Mouse (Mus musculus): ENCODE measurements around the gene Gga3. TPM values are rescaled to one million over a fixed set of nuclear protein-coding genes. Genes with fewer than 3 reads are reported as not detected.

The Gga3 gene
- polyA plus RNA-seq, 1 experiment, result 102 TPM

DNA sequence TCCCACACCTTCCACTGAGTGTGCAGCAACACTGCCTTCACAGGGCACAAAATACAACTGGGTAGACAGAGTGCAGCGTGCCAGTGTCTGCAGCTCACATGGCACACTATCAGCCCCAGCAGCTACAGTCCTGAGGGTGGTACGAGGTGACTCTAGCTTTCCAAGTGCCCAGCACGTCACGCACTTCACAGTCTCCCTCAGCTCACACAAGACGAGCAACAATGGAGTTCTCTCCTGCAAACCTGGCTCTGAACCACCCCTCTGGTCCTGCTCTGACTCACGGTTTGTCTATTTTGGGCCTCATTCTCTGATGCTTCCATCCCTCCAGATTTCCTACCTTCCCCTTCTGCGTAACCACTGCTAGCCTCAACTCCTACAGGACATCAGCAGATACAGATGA lies 4.1 kb downstream of the Gga3 start:
- Histone ChIP-seq H3K36me3 (ENCODE audit: control insufficient read depth, insufficient read depth, low read length) (peaks cover 8% of the 10 kb centered on the region; the same call in 1 of the 2 replicates), H3K4me3 (ENCODE audit: control insufficient read depth, insufficient read depth, low read length) (no peak overlapping the region), H3K27me3 (ENCODE audit: control insufficient read depth, insufficient read depth, low read length) (no peaks in the 10 kb centered on the region), H3K4me1 (replicated peaks; ENCODE audit: control insufficient read depth, insufficient read depth, low read length) (peaks cover 17% of the 10 kb centered on the region), H3K27ac (ENCODE audit: control insufficient read depth, insufficient read depth, low read length) (no peak overlapping the region)
- DNase-seq, result no peak
- no peak for TF ChIP-seq CTCF (IDR thresholded peaks at IDR 0.05; ENCODE audit: borderline replicate concordance, control insufficient read depth, extremely low read depth, insufficient read depth, low read length, poor library complexity)
- no peak for TF ChIP-seq POLR2A (IDR thresholded peaks at IDR 0.05; ENCODE audit: control insufficient read depth, extremely low read depth, insufficient read depth, low read length, poor library complexity)
- 96% methylated on average over 7 of the region's 7 CpGs for WGBS

DNA sequence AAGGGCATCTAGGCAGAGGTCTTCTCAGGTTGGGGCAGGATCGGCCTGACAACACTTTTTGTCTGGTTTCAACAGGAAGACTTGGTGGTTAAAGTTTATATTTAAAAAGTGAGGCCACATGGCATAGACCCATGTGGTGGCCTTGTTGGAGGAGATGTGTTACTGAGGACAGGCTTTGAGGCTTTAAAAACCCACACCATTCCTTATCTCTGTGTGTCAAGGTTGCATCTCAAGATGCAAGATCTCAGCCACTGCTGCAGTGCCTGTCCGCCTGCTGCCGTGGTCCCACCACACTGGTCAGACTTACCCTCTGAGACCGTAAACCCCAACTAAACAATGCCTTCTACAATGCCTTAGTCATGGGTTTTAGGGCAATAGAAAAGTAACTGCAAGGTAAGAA lies 5.5 kb downstream of the Gga3 start:
- H3K4me1 ChIP-seq (replicated peaks; ENCODE audit: control insufficient read depth, insufficient read depth, low read length), result peaks cover 12% of the 10 kb centered on the region
- 56% methylated on average over 4 of the region's 4 CpGs for WGBS
- no peak for TF ChIP-seq POLR2A (IDR thresholded peaks at IDR 0.05; ENCODE audit: control insufficient read depth, extremely low read depth, insufficient read depth, low read length, poor library complexity)
- no peak for TF ChIP-seq CTCF (IDR thresholded peaks at IDR 0.05; ENCODE audit: borderline replicate concordance, control insufficient read depth, extremely low read depth, insufficient read depth, low read length, poor library complexity)
- peaks cover 21% of the 10 kb centered on the region for H3K36me3 ChIP-seq (ENCODE audit: control insufficient read depth, insufficient read depth, low read length)
- H3K27ac ChIP-seq (ENCODE audit: control insufficient read depth, insufficient read depth, low read length), result no peak overlapping the region
- H3K4me3 ChIP-seq (ENCODE audit: control insufficient read depth, insufficient read depth, low read length), result no peak overlapping the region
- H3K27me3 ChIP-seq (ENCODE audit: control insufficient read depth, insufficient read depth, low read length), result no peaks in the 10 kb centered on the region
- DNase-seq, result no peak

DNA sequence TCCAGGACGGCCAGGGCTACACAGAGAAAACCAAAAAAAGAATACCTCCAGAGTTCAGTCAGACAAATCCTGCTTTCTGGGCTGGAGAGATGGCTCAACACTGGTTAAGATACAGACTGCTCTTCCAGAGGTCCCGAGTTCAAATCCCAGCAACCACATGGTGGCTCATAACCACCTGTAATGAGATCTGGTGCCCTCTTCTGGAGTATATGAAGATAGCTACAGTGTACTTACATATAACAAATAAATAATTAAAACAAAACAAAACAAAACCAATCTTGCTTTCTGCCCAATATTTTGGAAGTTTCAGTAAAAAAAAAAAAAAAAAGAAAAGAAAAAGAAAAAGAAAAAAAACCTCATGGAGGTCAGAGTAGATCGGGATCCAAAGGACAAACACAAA lies 8.6 kb downstream of the Gga3 start:
- Histone ChIP-seq H3K36me3 (ENCODE audit: control insufficient read depth, insufficient read depth, low read length) (peaks cover 49% of the 10 kb centered on the region), H3K4me3 (ENCODE audit: control insufficient read depth, insufficient read depth, low read length) (no peak overlapping the region), H3K4me1 (replicated peaks; ENCODE audit: control insufficient read depth, insufficient read depth, low read length) (no peaks in the 10 kb centered on the region), H3K27me3 (ENCODE audit: control insufficient read depth, insufficient read depth, low read length) (no peaks in the 10 kb centered on the region), H3K27ac (ENCODE audit: control insufficient read depth, insufficient read depth, low read length) (no peak overlapping the region)
- WGBS, result over 99% methylated on average over 3 of the region's 3 CpGs
- no peak for DNase-seq
- TF ChIP-seq POLR2A (IDR thresholded peaks at IDR 0.05; ENCODE audit: control insufficient read depth, extremely low read depth, insufficient read depth, low read length, poor library complexity) (no peak), CTCF (IDR thresholded peaks at IDR 0.05; ENCODE audit: borderline replicate concordance, control insufficient read depth, extremely low read depth, insufficient read depth, low read length, poor library complexity) (no peak)

DNA sequence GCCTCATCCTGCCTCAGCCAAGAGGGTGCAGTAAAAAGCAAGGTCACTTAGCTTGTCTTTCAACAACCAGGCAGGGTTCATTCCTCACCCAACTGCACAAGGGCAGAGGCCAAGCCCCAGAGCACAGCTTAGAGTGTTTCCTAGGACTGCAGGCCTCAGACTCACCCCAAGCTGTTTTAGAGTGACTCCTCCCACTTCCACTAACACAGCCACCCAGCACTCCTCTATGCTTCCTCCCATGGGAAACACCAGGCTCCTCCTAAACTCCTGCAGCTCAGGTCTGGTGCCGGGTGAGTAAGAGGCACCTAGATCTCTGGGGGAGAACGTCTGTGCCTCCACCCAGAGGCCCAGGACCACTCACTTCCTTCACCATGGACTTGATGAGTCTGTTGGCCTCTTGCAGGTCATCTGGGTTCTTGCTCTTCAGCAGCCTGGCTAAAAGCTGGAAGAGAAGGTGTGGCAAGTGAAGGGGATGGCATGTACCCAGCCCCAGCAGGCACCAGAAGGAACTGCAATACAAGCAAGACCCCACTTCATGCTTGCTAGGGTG lies 13.2 kb downstream of the Gga3 start:
- Histone ChIP-seq H3K4me1 (replicated peaks; ENCODE audit: control insufficient read depth, insufficient read depth, low read length) (no peaks in the 10 kb centered on the region), H3K27ac (ENCODE audit: control insufficient read depth, insufficient read depth, low read length) (no peak overlapping the region), H3K36me3 (ENCODE audit: control insufficient read depth, insufficient read depth, low read length) (peaks cover 83% of the 10 kb centered on the region), H3K27me3 (ENCODE audit: control insufficient read depth, insufficient read depth, low read length) (no peaks in the 10 kb centered on the region), H3K4me3 (ENCODE audit: control insufficient read depth, insufficient read depth, low read length) (no peak overlapping the region)
- TF ChIP-seq POLR2A (IDR thresholded peaks at IDR 0.05; ENCODE audit: control insufficient read depth, extremely low read depth, insufficient read depth, low read length, poor library complexity), result no peak
- no peak for TF ChIP-seq CTCF (IDR thresholded peaks at IDR 0.05; ENCODE audit: borderline replicate concordance, control insufficient read depth, extremely low read depth, insufficient read depth, low read length, poor library complexity)
- no peak for DNase-seq
- 85% methylated on average over 2 of the region's 2 CpGs for WGBS

DNA sequence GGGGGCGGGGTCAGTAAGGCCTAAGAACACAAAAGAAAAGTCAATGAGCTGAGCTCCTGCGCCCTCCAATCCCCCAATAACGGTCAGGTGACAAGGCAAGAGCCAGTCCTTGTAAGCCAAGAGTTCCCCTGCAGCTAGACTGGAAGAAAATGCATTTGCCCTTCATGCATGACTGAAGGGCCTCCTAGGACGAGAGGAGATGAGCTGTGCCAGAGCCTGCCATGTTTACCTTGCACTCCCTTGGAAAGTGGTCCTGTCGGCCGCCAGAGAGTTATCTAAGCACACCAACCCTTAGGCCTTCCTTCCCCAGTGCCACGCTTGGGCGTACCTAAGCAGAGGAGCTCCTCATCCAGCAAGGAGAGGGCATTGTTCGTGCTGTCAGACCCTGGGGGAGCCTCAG lies 15.9 kb downstream of the Gga3 start:
- Histone ChIP-seq H3K27ac (ENCODE audit: control insufficient read depth, insufficient read depth, low read length) (no peak overlapping the region), H3K4me1 (replicated peaks; ENCODE audit: control insufficient read depth, insufficient read depth, low read length) (no peaks in the 10 kb centered on the region), H3K36me3 (ENCODE audit: control insufficient read depth, insufficient read depth, low read length) (peaks cover 96% of the 10 kb centered on the region), H3K4me3 (ENCODE audit: control insufficient read depth, insufficient read depth, low read length) (no peak overlapping the region), H3K27me3 (ENCODE audit: control insufficient read depth, insufficient read depth, low read length) (no peaks in the 10 kb centered on the region)
- 97% methylated on average over 9 of the region's 9 CpGs for WGBS
- DNase-seq, result no peak
- TF ChIP-seq POLR2A (IDR thresholded peaks at IDR 0.05; ENCODE audit: control insufficient read depth, extremely low read depth, insufficient read depth, low read length, poor library complexity) (no peak), CTCF (IDR thresholded peaks at IDR 0.05; ENCODE audit: borderline replicate concordance, control insufficient read depth, extremely low read depth, insufficient read depth, low read length, poor library complexity) (no peak)

DNA sequence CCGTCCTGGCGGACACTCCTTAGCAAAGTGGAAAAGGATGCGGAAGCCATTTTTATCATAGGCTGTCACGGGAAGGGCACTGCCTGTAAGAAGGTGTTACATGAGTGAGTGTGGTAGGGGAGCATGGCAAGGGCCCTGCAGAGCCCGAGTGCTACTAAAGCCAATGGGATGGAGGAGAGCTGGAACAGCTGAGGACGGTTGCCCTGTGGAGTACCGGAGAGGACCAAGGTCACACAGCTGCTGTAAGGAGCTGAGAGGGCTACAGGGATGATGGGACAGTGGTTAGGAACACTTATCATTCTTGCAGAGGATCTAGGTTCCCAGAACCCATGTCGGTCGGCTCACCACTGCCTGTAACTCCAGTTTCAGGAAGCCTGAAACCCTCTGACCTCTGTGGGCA lies 17.4 kb downstream of the Gga3 start:
- TF ChIP-seq CTCF (IDR thresholded peaks at IDR 0.05; ENCODE audit: borderline replicate concordance, control insufficient read depth, extremely low read depth, insufficient read depth, low read length, poor library complexity) (no peak), POLR2A (IDR thresholded peaks at IDR 0.05; ENCODE audit: control insufficient read depth, extremely low read depth, insufficient read depth, low read length, poor library complexity) (no peak)
- no peak overlapping the region for H3K4me3 ChIP-seq (ENCODE audit: control insufficient read depth, insufficient read depth, low read length)
- H3K27ac ChIP-seq (ENCODE audit: control insufficient read depth, insufficient read depth, low read length), result no peak overlapping the region
- H3K36me3 ChIP-seq (ENCODE audit: control insufficient read depth, insufficient read depth, low read length), result peaks cover 96% of the 10 kb centered on the region
- no peaks in the 10 kb centered on the region for H3K4me1 ChIP-seq (replicated peaks; ENCODE audit: control insufficient read depth, insufficient read depth, low read length)
- 98% methylated on average over 9 of the region's 9 CpGs for WGBS
- no peaks in the 10 kb centered on the region for H3K27me3 ChIP-seq (ENCODE audit: control insufficient read depth, insufficient read depth, low read length)
- DNase-seq, result no peak

DNA sequence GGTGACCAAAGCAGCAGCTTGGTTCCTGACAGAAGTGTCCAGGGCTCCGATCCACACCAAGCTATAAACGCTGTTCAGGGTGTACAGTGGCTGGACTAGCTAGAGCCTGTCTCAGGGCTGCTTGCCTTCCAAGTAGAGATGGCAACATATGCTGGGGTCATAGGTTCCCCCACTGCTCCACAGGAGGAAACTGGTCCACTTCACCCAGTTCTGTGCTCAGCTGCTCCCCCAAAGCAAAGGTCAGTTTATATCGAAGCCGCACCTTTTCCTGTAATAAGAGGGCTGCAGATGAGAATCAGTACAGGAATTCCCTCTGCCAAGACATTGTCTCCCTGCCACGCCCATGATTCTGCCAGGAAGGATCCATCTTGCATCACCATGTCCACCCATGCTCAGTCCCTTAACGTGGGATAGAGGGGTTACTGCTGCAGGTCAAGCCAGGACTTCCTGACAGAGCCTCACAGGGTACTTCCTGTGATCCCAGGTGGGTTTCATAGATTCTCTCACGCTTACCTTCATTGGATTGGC lies 18.2 kb downstream of the Gga3 start:
- TF ChIP-seq CTCF (IDR thresholded peaks at IDR 0.05; ENCODE audit: borderline replicate concordance, control insufficient read depth, extremely low read depth, insufficient read depth, low read length, poor library complexity), result no peak
- H3K27ac ChIP-seq (ENCODE audit: control insufficient read depth, insufficient read depth, low read length), result no peak overlapping the region
- H3K27me3 ChIP-seq (ENCODE audit: control insufficient read depth, insufficient read depth, low read length), result no peaks in the 10 kb centered on the region
- H3K4me1 ChIP-seq (replicated peaks; ENCODE audit: control insufficient read depth, insufficient read depth, low read length), result no peaks in the 10 kb centered on the region
- no peak overlapping the region for H3K4me3 ChIP-seq (ENCODE audit: control insufficient read depth, insufficient read depth, low read length)
- H3K36me3 ChIP-seq (ENCODE audit: control insufficient read depth, insufficient read depth, low read length), result peaks cover 92% of the 10 kb centered on the region
- no peak for DNase-seq
- WGBS, result 94% methylated on average over 7 of the region's 7 CpGs

Data from thymus, adult 2 months (tissue).